Mouse (Mus musculus) limb, embryonic 14.5 days (tissue): ENCODE results near the gene Chpt1. TPM values are rescaled to one million over a fixed set of nuclear protein-coding genes. Genes with fewer than 3 reads are reported as not detected.

Experiments
- ATAC-seq: fragments of 200-750 bp; cut with Nextera tagmentation; 2 replicates; pipeline ENCODE4 v1.8.0; 2017; ENCODE audit warnings: low read depth, moderate number of reproducible peaks, moderate TSS enrichment; ENCODE audit not compliant: low FRiP score
- DNase-seq: peaks from one replicate; pipeline ENCODE4 v3.0.0-alpha.2; 2015; ENCODE audit warnings: low spot score
- H3K27ac ChIP-seq: fragments of 300-500 bp; sonication (generic); replicated peaks from 2 replicates; pipeline ENCODE4 v1.5.1; 2014; ENCODE audit warnings: low read depth, mild to moderate bottlenecking, low read length, moderate library complexity, mixed read lengths
- H3K27me3 ChIP-seq: fragments of 300-500 bp; sonication (generic); 2 replicates; pipeline ENCODE4 v1.6.1; 2014; ENCODE audit warnings: low read length, mixed read lengths; ENCODE audit not compliant: control insufficient read depth, insufficient read depth
- H3K36me3 ChIP-seq: fragments of 300-500 bp; sonication (generic); 2 replicates; pipeline ENCODE4 v1.6.1; 2014; ENCODE audit warnings: mild to moderate bottlenecking, low read length, moderate library complexity, mixed read lengths; ENCODE audit not compliant: control insufficient read depth, insufficient read depth
- H3K4me1 ChIP-seq: fragments of 300-500 bp; sonication (generic); 2 replicates; pipeline ENCODE4 v1.6.1; 2014; ENCODE audit warnings: antibody characterized with exemption, low read length, mixed read lengths; ENCODE audit not compliant: control insufficient read depth, insufficient read depth
- H3K4me2 ChIP-seq: fragments of 300-500 bp; sonication (generic); replicated peaks from 2 replicates; pipeline ENCODE4 v1.6.1; 2014; ENCODE audit warnings: low read depth, mild to moderate bottlenecking, low read length, moderate library complexity; ENCODE audit not compliant: severe bottlenecking
- H3K4me3 ChIP-seq: fragments of 300-500 bp; sonication (generic); replicated peaks from 2 replicates; pipeline ENCODE4 v1.5.1; 2014; ENCODE audit warnings: low read length
- H3K9ac ChIP-seq: fragments of 300-500 bp; sonication (generic); 2 replicates; pipeline ENCODE4 v1.6.1; 2014; ENCODE audit warnings: mild to moderate bottlenecking, low read depth, low read length, moderate library complexity; ENCODE audit not compliant: severe bottlenecking
- H3K9me3 ChIP-seq: fragments of 300-500 bp; sonication (generic); 2 replicates; pipeline ENCODE4 v1.6.1; 2016; ENCODE audit warnings: low read length; ENCODE audit not compliant: control insufficient read depth
- POLR2A ChIP-seq: fragments of 200-500 bp; IDR thresholded peaks from 2 replicates; pipeline ENCODE4 v1.8.0; 2012; ENCODE audit warnings: inconsistent platforms, mild to moderate bottlenecking, moderate library complexity, borderline replicate concordance; ENCODE audit not compliant: insufficient read depth, insufficient read length; ENCODE audit errors: extremely low read depth
- WGBS: fragments of 180-500 bp; shearing (Covaris S2); extraction: QIAGEN DNeasy Blood & Tissue Kit; methylation state at CpG from one replicate; pipeline ENCODE4 v1.1.7; 2014; 5-methylcytosine and 5-hydroxymethylcytosine counted together
- polyA plus RNA-seq, 2 experiments: library from polyadenylated mRNA; depleted of rRNA in 1 of 2; stranded (reverse) in 1 of 2; unstranded in 1 of 2; fragments of >200 nt; fragmentation: Nextera tagmentation in 1 of 2; extraction: Ambion mirVana in 1 of 2; gene quantifications; 2 replicates each; pipeline versions ENCODE4 v1.2.1 to v1.2.3; 2012 to 2014

Chpt1 gene
- polyA plus RNA-seq, 2 experiments = 10.3 to 34.3 TPM

GRCm38 (mm10) chr10:88427998-88428397 is 75.9 kb downstream of the Chpt1 start:
- Histone ChIP-seq H3K4me2 (no peak overlapping the region), H3K9me3 (no peaks in the 10 kb centered on the region), H3K27ac (no peak overlapping the region), H3K27me3 (no peaks in the 10 kb centered on the region), H3K36me3 (peaks cover 32% of the 10 kb centered on the region), H3K4me1 (no peaks in the 10 kb centered on the region), H3K9ac (no peak overlapping the region), H3K4me3 (no peak overlapping the region)
- WGBS = 91% methylated on average over 6 of the region's 6 CpGs
- DNase-seq (no peak), ATAC-seq (no peak)
- no peak for TF ChIP-seq POLR2A

- TF ChIP-seq POLR2A = no peak
- Histone ChIP-seq H3K27ac (no peak overlapping the region), H3K36me3 (peaks cover 22% of the 10 kb centered on the region), H3K4me1 (no peaks in the 10 kb centered on the region), H3K4me3 (no peak overlapping the region), H3K27me3 (no peaks in the 10 kb centered on the region), H3K4me2 (no peak overlapping the region), H3K9me3 (no peaks in the 10 kb centered on the region), H3K9ac (no peak overlapping the region)
- ATAC-seq (no peak), DNase-seq (no peak)
- 68% methylated on average over 5 of the region's 5 CpGs for WGBS
Measured at GRCm38 (mm10) chr10:88426896-88427295, 77.0 kb downstream of the Chpt1 start.

GRCm38 (mm10) chr10:88426158-88426816 is 77.6 kb downstream of the Chpt1 start:
- no peaks in the 10 kb centered on the region for H3K9me3 ChIP-seq
- peaks cover 17% of the 10 kb centered on the region for H3K36me3 ChIP-seq
- TF ChIP-seq POLR2A = no peak
- H3K4me3 ChIP-seq = no peak overlapping the region
- H3K4me1 ChIP-seq = no peaks in the 10 kb centered on the region
- ATAC-seq = peak; percentile 86
- 93% methylated on average over 2 of the region's 2 CpGs for WGBS
- H3K27me3 ChIP-seq = no peaks in the 10 kb centered on the region
- DNase-seq = peak; percentile 76
- no peak overlapping the region for H3K27ac ChIP-seq
- no peak overlapping the region for H3K4me2 ChIP-seq
- no peak overlapping the region for H3K9ac ChIP-seq

- 89% methylated on average over 19 of the region's 19 CpGs for WGBS
- Histone ChIP-seq H3K4me3 (no peak overlapping the region), H3K4me2 (no peak overlapping the region), H3K4me1 (no peaks in the 10 kb centered on the region), H3K27ac (no peak overlapping the region), H3K36me3 (peaks cover 3% of the 10 kb centered on the region), H3K27me3 (no peaks in the 10 kb centered on the region), H3K9me3 (no peaks in the 10 kb centered on the region), H3K9ac (no peak overlapping the region)
- no peak for TF ChIP-seq POLR2A
- ATAC-seq (no peak), DNase-seq (no peak)
Measured at GRCm38 (mm10) chr10:88420655-88421435, 83.0 kb downstream of the Chpt1 start.

- WGBS = 71% methylated on average over 11 of the region's 11 CpGs
- no peak overlapping the region for H3K9ac ChIP-seq
- TF ChIP-seq POLR2A = no peak
- no peaks in the 10 kb centered on the region for H3K4me1 ChIP-seq
- H3K36me3 ChIP-seq = peaks cover 5% of the 10 kb centered on the region
- H3K4me2 ChIP-seq = no peak overlapping the region
- no peaks in the 10 kb centered on the region for H3K27me3 ChIP-seq
- H3K9me3 ChIP-seq = no peaks in the 10 kb centered on the region
- H3K4me3 ChIP-seq = no peak overlapping the region
- DNase-seq (no peak), ATAC-seq (no peak)
- no peak overlapping the region for H3K27ac ChIP-seq
Measured at GRCm38 (mm10) chr10:88420141-88420541, 83.7 kb downstream of the Chpt1 start.
